Mouse (Mus musculus): ENCODE data around the gene Fbln7. TPM values are rescaled to one million over a fixed set of nuclear protein-coding genes. Genes with fewer than 3 reads are reported as not detected.

The Fbln7 gene
- total RNA-seq, 4 experiments from 2014 or later: 1.4 to 2.7 (median 1.8) TPM

Small RNA genes lying within 50 kb of the gene (microRNA-seq; reads per million reads assigned to microRNA genes)
- gene Gm22859: not detected

Other genes with a start within 250 kb of the Fbln7 start
- gene Anapc1, start 175.6 kb upstream of the Fbln7 start, total RNA-seq (2022): 10 to 100 TPM; 29.7 to 31.8 (median 30.3) TPM
- 1 to 10 TPM in 3 of 4 experiments, under 1 TPM in 1; 0.97 to 1.7 (median 1.3) TPM for gene Mertk, start 164.0 kb upstream of the Fbln7 start, total RNA-seq (2022)
- 10 to 100 TPM; 11.1 to 16.4 (median 14.1) TPM for gene Tmem87b, start 44.9 kb upstream of the Fbln7 start, total RNA-seq (2022)
- gene Zc3h8, start 81.1 kb downstream of the Fbln7 start, total RNA-seq (2022): 1 to 10 TPM; 7.8 to 9.9 (median 8.0) TPM
- 10 to 100 TPM in 2 of 4 experiments, 1 to 10 TPM in 2; 6.4 to 11.8 (median 10.0) TPM for gene Zc3h6, start 104.4 kb downstream of the Fbln7 start, total RNA-seq (2022)
- gene Gm10762, start 104.7 kb downstream of the Fbln7 start, total RNA-seq (2022): 10 to 100 TPM; 16.0 to 22.3 (median 18.3) TPM
- gene Vinac1, start 185.2 kb downstream of the Fbln7 start, total RNA-seq (2022): not detected
- 1 to 10 TPM; 6.2 to 9.0 (median 7.6) TPM for gene Ttl, start 203.0 kb downstream of the Fbln7 start, total RNA-seq (2022)
- 10 to 100 TPM; 10.9 to 13.7 (median 11.3) TPM for gene Polr1b, start 238.0 kb downstream of the Fbln7 start, total RNA-seq (2022)